Mouse (Mus musculus): ENCODE results near the gene Inca1. TPM values are rescaled to one million over a fixed set of nuclear protein-coding genes. Genes with fewer than 3 reads are reported as not detected.

Inca1 gene
- polyA plus RNA-seq, 1 experiment from 2014 or later, result 1.1 TPM

DNA sequence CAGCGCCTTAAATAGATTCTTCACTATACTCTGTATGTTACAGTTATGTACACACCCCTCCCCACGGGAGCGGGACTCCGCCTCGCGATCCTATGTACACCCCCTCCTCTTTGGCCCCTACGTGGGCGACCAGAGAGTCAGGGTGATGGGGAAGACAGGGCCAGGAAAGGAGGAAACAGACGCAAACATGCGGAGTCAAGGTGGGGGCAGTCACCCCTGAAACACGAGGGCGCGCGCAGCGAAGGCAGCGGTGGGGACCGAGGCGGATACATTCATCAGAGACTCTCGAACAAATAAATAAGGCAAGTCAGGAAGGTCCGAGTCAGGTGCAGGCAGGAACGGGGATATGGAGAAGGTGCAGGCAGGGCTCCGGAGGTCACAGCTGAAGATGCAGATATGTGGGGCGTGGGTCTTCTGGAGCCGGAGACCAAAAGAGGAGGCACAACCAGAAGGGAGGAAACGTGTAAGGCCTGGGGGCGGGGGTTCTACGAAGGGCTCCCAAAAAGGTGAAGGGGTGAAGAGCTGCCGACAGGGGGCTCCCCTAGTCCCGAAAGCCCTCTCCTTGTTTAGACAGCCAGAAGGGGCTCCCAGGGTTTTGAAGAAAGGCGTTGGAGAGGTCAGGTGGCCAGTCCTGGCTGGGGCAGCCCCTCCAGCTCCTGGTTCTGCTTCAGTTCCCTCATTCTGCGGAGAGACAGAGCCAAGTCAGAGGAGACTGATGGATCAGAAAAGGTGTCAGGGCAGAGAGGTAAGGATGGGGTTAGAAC, 30.2 kb downstream of the Inca1 start:
- peak; percentile 55 for TF ChIP-seq CTCF (IDR thresholded peaks at IDR 0.05; ENCODE audit: low read depth)
- Histone ChIP-seq H3K36me3 (ENCODE audit: insufficient read depth) (peaks cover 46% of the 10 kb centered on the region), H3K27ac (ENCODE audit: low read depth) (peak overlapping the region; percentile 96), H3K9ac (peak overlapping the region; percentile 58), H3K4me3 (ENCODE audit: low read depth, low read length) (peak overlapping the region; percentile 53), H3K4me2 (peak overlapping the region; percentile 83), H3K27me3 (ENCODE audit: insufficient read depth, low read length) (no peaks in the 10 kb centered on the region), H3K9me3 (ENCODE audit: low read depth, low read length) (no peaks in the 10 kb centered on the region), H3K4me1 (ENCODE audit: insufficient read depth) (0 out of 2 replicates have a peak, but pooled peaks cover 7% of the 10 kb centered on the region)
- peak; percentile 86 for DNase-seq
- under 1% methylated on average over 31 of the region's 31 CpGs for WGBS
- ATAC-seq (ENCODE audit: insufficient read depth), result peak; percentile 32

DNA sequence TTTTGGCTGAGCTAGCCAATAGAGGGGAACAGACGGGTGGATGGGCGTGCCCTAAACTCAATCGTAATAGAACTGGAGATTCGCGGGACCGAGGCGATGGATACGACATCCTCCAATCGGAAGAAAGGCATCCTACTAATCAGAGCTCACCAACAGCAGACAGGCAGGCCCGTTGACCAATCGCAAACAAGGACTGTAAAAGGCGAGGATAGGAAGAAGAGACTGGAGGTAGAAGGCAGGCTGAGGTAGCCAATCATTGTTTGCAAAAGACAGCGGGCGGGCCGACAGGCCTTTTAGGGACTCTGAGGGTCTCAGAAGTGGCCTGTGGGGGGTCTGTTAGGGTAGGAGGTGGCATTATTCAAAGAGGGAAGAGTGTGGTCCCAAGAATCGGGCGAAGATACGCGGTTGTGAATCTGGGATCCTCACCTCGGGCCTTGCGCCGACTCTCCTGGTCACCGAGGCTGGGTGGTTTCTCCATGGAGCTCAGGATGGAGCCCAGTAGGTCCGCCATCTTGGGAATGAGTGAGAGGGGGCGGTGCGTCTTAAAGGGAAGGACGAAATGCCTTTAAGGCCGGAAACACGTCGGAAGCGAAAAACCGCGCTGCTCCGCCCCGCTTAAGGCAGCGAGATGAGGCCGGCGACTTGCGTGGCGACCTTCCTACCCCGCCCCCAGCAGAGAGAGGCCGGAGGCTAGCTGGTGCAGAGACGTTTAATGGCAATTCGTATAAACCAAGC, 31.0 kb downstream of the Inca1 start, which contains the start of gene Spag7:
TSS of gene Spag7 (minus strand) at position 646 of the 735 bp plus-strand sequence.
- Histone ChIP-seq H3K4me3 (ENCODE audit: low read depth, low read length) (peak within 1 kb of the TSS; percentile 53), H3K4me1 (ENCODE audit: insufficient read depth) (0 out of 2 replicates have a peak, but pooled peaks cover 7% of the 10 kb centered on the region), H3K4me2 (peak within 1 kb of the TSS; percentile 83), H3K9me3 (ENCODE audit: low read depth, low read length) (no peaks in the 10 kb centered on the region), H3K9ac (peak within 1 kb of the TSS; percentile 58), H3K36me3 (ENCODE audit: insufficient read depth) (peaks cover 49% of the 10 kb centered on the region), H3K27me3 (ENCODE audit: insufficient read depth, low read length) (no peaks in the 10 kb centered on the region), H3K27ac (ENCODE audit: low read depth) (peak within 1 kb of the TSS; percentile 96)
- TF ChIP-seq CTCF (IDR thresholded peaks at IDR 0.05; ENCODE audit: low read depth), result no peak
- peak; percentile 99 for DNase-seq
- ATAC-seq (ENCODE audit: insufficient read depth), result peak; percentile 97
- under 1% methylated on average over 44 of the region's 44 CpGs for WGBS

DNA sequence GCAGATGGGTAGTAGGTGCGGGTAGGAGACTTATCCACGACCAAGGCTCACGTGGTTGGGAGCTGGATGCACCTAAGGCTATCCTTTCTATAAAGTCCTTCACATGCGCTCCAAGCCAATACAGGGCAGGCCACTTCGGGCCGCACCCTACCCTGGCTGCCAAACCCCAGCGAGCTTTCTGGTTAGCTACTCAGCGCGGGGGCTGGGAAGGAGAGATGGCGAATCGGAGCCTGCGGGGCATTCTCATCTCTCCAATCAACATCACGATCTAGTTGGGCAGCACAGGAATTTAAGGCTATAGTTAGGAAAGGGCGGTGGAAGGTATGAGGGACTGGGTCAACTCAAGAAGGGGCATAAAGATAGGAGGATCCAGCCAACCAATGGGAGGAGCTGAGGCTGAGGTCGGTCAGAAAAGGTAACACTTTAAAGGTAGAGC, 31.6 kb downstream of the Inca1 start:
- DNase-seq (no peak), ATAC-seq (ENCODE audit: insufficient read depth) (peak; percentile 59)
- Histone ChIP-seq H3K27me3 (ENCODE audit: insufficient read depth, low read length) (no peaks in the 10 kb centered on the region), H3K9me3 (ENCODE audit: low read depth, low read length) (no peaks in the 10 kb centered on the region), H3K36me3 (ENCODE audit: insufficient read depth) (peaks cover 49% of the 10 kb centered on the region), H3K4me1 (ENCODE audit: insufficient read depth) (0 out of 2 replicates have a peak, but pooled peaks cover 7% of the 10 kb centered on the region), H3K4me2 (peak overlapping the region; percentile 83), H3K27ac (ENCODE audit: low read depth) (peak overlapping the region; percentile 96), H3K4me3 (ENCODE audit: low read depth, low read length) (peak overlapping the region; percentile 53), H3K9ac (peak overlapping the region; percentile 58)
- no peak for TF ChIP-seq CTCF (IDR thresholded peaks at IDR 0.05; ENCODE audit: low read depth)
- under 1% methylated on average over 15 of the region's 15 CpGs for WGBS

DNA sequence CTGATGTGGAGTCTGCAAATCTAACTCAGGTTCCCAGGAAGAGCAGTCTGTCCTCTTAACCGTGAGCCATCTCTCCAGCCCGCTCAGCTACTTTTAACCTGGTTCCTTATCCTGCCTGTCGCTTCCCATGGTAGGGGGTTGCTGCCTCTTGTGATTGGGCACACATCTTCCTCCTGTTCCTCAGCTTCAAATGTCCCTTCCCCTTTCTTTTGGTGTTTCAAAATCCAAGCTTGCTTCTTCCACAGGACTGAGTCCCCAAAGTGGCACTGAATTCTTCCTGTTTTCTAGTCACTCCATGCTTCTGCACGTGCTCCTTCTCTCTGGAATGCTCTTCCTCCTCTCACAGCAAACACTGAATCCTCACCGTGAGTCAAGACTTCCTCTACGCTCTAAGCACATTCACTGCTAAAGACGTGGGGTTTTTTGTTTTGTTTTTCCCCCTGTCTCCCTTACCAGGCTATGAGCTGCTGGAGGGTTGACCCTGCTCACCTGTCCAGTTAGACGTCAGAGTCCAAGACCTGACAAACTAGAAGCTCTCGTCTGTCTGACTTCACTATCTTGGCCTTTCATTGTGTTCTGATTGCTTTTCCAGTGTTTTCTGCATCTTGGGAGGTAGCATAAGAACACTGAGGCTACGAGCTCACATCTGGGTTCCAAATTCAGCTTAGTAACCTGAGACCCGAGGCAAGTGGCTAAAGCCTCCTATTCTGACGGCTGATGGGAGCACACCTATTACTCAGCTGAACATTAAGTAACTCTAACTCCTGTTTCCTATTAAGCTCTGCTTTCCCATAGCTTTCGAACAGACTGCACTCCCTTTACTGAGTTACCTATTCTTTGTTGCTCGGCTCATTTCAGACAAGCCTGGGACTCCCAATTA, 32.4 kb downstream of the Inca1 start:
- peak overlapping the region; percentile 58 for H3K9ac ChIP-seq
- WGBS, result 59% methylated on average over 14 of the region's 14 CpGs
- peaks cover 56% of the 10 kb centered on the region for H3K36me3 ChIP-seq (ENCODE audit: insufficient read depth)
- H3K27ac ChIP-seq (ENCODE audit: low read depth), result peak overlapping the region; percentile 96
- H3K4me3 ChIP-seq (ENCODE audit: low read depth, low read length), result peak overlapping the region; percentile 53
- TF ChIP-seq CTCF (IDR thresholded peaks at IDR 0.05; ENCODE audit: low read depth), result no peak
- H3K4me1 ChIP-seq (ENCODE audit: insufficient read depth), result 0 out of 2 replicates have a peak, but pooled peaks cover 7% of the 10 kb centered on the region
- H3K27me3 ChIP-seq (ENCODE audit: insufficient read depth, low read length), result no peaks in the 10 kb centered on the region
- H3K9me3 ChIP-seq (ENCODE audit: low read depth, low read length), result no peaks in the 10 kb centered on the region
- ATAC-seq (ENCODE audit: insufficient read depth), result no peak
- DNase-seq, result no peak
- peak overlapping the region; percentile 83 for H3K4me2 ChIP-seq

DNA sequence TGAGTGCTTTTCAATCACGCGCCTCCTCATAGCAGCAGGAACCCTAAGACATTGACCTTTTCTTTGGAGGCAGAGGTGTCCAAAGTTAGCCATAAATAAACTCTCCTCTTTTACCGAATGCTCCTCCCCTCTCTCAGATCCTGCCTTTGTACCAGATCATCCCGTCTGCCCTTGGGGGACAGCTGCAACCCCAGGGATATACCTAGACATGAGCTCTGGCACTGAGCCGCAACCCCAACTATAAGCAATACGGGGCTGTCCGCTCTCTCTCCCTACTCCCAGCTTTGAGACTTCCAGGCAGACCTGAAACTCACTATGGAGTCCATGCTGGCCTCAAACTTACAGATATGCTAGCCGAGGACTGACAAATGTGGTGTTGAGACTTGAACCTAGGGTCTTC, 33.3 kb downstream of the Inca1 start:
- 0 out of 2 replicates have a peak, but pooled peaks cover 7% of the 10 kb centered on the region for H3K4me1 ChIP-seq (ENCODE audit: insufficient read depth)
- no peak for TF ChIP-seq CTCF (IDR thresholded peaks at IDR 0.05; ENCODE audit: low read depth)
- peaks cover 57% of the 10 kb centered on the region for H3K36me3 ChIP-seq (ENCODE audit: insufficient read depth)
- WGBS, result 95% methylated on average over 8 of the region's 8 CpGs
- no peak for ATAC-seq (ENCODE audit: insufficient read depth)
- no peaks in the 10 kb centered on the region for H3K27me3 ChIP-seq (ENCODE audit: insufficient read depth, low read length)
- H3K4me2 ChIP-seq, result no peak overlapping the region
- no peak overlapping the region for H3K4me3 ChIP-seq (ENCODE audit: low read depth, low read length)
- H3K9me3 ChIP-seq (ENCODE audit: low read depth, low read length), result no peaks in the 10 kb centered on the region
- no peak overlapping the region for H3K27ac ChIP-seq (ENCODE audit: low read depth)
- no peak for DNase-seq
- no peak overlapping the region for H3K9ac ChIP-seq

DNA sequence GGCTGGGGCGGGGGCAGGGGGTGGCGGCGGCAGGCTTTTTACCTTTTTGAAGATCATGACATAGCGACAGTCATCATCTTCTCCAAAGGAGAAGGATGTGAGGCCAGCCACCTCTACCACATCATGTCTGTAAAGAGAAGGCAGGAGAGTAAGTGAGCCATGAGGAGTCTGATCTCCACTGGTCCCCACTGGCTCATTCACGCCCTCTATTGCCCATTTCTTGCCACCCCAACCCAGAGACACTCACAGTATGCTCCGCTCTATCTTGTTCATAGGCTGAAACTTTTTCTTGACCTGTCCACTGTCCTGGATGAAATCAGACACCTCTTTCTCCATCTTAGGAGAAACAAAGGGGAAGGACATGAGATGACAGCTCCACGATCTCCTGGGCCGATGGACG, 35.2 kb downstream of the Inca1 start:
- Histone ChIP-seq H3K4me3 (ENCODE audit: low read depth, low read length) (no peak overlapping the region), H3K4me1 (ENCODE audit: insufficient read depth) (0 out of 2 replicates have a peak, but pooled peaks cover 4% of the 10 kb centered on the region), H3K27ac (ENCODE audit: low read depth) (no peak overlapping the region), H3K27me3 (ENCODE audit: insufficient read depth, low read length) (no peaks in the 10 kb centered on the region), H3K9ac (no peak overlapping the region), H3K9me3 (ENCODE audit: low read depth, low read length) (no peaks in the 10 kb centered on the region), H3K36me3 (ENCODE audit: insufficient read depth) (peaks cover 65% of the 10 kb centered on the region), H3K4me2 (no peak overlapping the region)
- ATAC-seq (ENCODE audit: insufficient read depth) (no peak), DNase-seq (no peak)
- TF ChIP-seq CTCF (IDR thresholded peaks at IDR 0.05; ENCODE audit: low read depth), result no peak
- WGBS, result 87% methylated on average over 9 of the region's 9 CpGs
